Mouse (Mus musculus) urinary bladder, adult 2 months (tissue): Measurements from ENCODE around the gene Ltv1. TPM values are rescaled to one million over a fixed set of nuclear protein-coding genes. Genes with fewer than 3 reads are reported as not detected.

Source experiments
- polyA plus RNA-seq: library from polyadenylated mRNA; depleted of rRNA; stranded (reverse); fragments of >200 nt; gene quantifications from 2 replicates; pipeline ENCODE4 v1.2.3, GENCODE M21; 2012; rRNA removed

Gene Ltv1
- polyA plus RNA-seq, 1 experiment, result 28.4 TPM

Other genes starting within 250 kb of the Ltv1 start
- gene Stx11, start 228.9 kb downstream of the Ltv1 start, polyA plus RNA-seq, result 10.3 and 12.3 TPM in 2 replicates
- 17.6 and 21.8 TPM in 2 replicates for gene Sf3b5, start 187.8 kb downstream of the Ltv1 start, polyA plus RNA-seq
- 29.8 and 31.3 TPM in 2 replicates for gene Plagl1, start 132.7 kb downstream of the Ltv1 start, polyA plus RNA-seq
- gene Zc2hc1b, start 15.1 kb downstream of the Ltv1 start, polyA plus RNA-seq, result not detected in 2 replicates